ENCODE assay signal across 1 mouse cellular context in genomic region chr4:135155805-135156469, GRCm38 (mm10).
TF ChIP-seq lines count a peak whose summit lies in the region.

No protein-coding gene starts in this region.

TF ChIP-seq in CH12.LX, 34 proteins besides CTCF, POLR2A, EP300 and RAD21 (continued from another document):
- no peak for TF ChIP-seq MXI1 (IDR thresholded peaks at IDR 0.05; ENCODE audit: low read depth, low read length)
- TF ChIP-seq SMC3 (IDR thresholded peaks at IDR 0.05; ENCODE audit: low read depth, low read length) = no peak
- TF ChIP-seq ZC3H11A (IDR thresholded peaks at IDR 0.05; ENCODE audit: low read depth, low read length) = no peak
- no peak for TF ChIP-seq NELFE (IDR thresholded peaks at IDR 0.05; ENCODE audit: low read depth, low read length)
